13 mouse cellular contexts compared by ENCODE assay signal in the genomic region with DNA sequence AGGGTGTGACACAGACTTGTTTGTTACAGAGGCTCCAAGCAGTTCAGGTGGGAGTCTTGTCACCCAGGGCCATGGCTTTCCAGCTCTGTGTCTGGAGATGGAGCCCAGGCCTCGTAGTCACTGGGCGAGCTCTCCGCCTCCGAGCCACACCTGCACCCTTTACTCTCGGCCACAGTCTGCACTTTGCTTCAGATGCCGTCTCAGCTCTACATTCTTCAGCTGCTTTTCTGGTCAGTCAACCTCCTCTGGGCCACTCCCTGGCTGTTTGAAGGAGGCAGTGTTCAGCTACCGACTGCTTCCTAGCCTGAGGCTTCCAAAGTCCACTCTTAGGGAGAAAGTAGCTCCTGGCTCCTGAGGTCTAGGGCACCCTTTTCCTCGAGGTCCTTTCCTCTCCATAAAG. TPM values are rescaled to one million over a fixed set of nuclear protein-coding genes. Genes with fewer than 3 reads are reported as not detected.
DNase-seq lines count a peak whose midpoint lies in the region; ATAC-seq lines count a peak whose summit lies in the region.
"Had no signal": no experiment of that assay in that cellular context is flagged by ENCODE, and none has a peak within 500 bp of the region (broad histone marks: within the 10 kb centered on the region; RNA-seq: fewer than 3 reads in every experiment).

No protein-coding gene starts in this region.

- ATAC-seq in kidney, embryonic 16.5 days (ENCODE audit: low FRiP score, low TSS enrichment): peak; percentile 82
- no peak for ATAC-seq in hindbrain, embryonic 16.5 days
- ATAC-seq in frontal cortex, adult (ENCODE audit: low TSS enrichment): no peak
- ATAC-seq: forebrain, embryonic 15.5 days had no signal

- no peaks in the 10 kb centered on the region for H3K9me3 ChIP-seq in kidney, embryonic 16.5 days (ENCODE audit: low read length)
- no peaks in the 10 kb centered on the region for H3K9me3 ChIP-seq in hindbrain, embryonic 16.5 days (ENCODE audit: control insufficient read depth, low read length)
- H3K9me3 ChIP-seq: embryonic facial prominence, embryonic 12.5 days; forebrain, embryonic 15.5 days; liver, embryonic 15.5 days had no signal

- H3K36me3 ChIP-seq in kidney, embryonic 16.5 days (ENCODE audit: insufficient read depth, low read length): no peaks in the 10 kb centered on the region
- no peaks in the 10 kb centered on the region for H3K36me3 ChIP-seq in hindbrain, embryonic 16.5 days (ENCODE audit: control insufficient read depth, insufficient read depth, low read length)
- H3K36me3 ChIP-seq: embryonic facial prominence, embryonic 12.5 days; forebrain, embryonic 15.5 days; liver, embryonic 15.5 days had no signal

- H3K4me1 ChIP-seq in kidney, embryonic 16.5 days (ENCODE audit: insufficient read depth, low read length): 0 out of 2 replicates have a peak, but pooled peaks cover 4% of the 10 kb centered on the region
- no peaks in the 10 kb centered on the region for H3K4me1 ChIP-seq in hindbrain, embryonic 16.5 days (ENCODE audit: control insufficient read depth, insufficient read depth, low read depth, low read length)
- H3K4me1 ChIP-seq: embryonic facial prominence, embryonic 12.5 days; forebrain, embryonic 15.5 days had no signal

- 51% methylated on average over 8 of the region's 8 CpGs for WGBS in kidney, embryonic 16.5 days
- WGBS in hindbrain, embryonic 16.5 days: 85% methylated on average over 8 of the region's 8 CpGs

- 0 out of 2 replicates have a peak overlapping the region, but pooled peaks have one; percentile 32 for H3K27ac ChIP-seq in kidney, embryonic 16.5 days (ENCODE audit: low read length)
- no peak overlapping the region for H3K27ac ChIP-seq in hindbrain, embryonic 16.5 days (ENCODE audit: low read depth, low read length)
- H3K27ac ChIP-seq: embryonic facial prominence, embryonic 12.5 days; forebrain, embryonic 15.5 days; liver, embryonic 15.5 days had no signal

- no peak overlapping the region for H3K4me2 ChIP-seq in kidney, embryonic 16.5 days (replicated peaks; ENCODE audit: low read depth, low read length)
- H3K4me2 ChIP-seq in hindbrain, embryonic 16.5 days (ENCODE audit: low read length): no peak overlapping the region
- H3K4me2 ChIP-seq: embryonic facial prominence, embryonic 12.5 days; forebrain, embryonic 15.5 days; liver, embryonic 15.5 days had no signal

- DNase-seq in urinary bladder, adult 2 months (ENCODE audit: low spot score): peak; percentile 36
- DNase-seq in urinary bladder, postnatal 10 days (ENCODE audit: low spot score): no peak
- peak; percentile 49 for DNase-seq in lung, postnatal 14 days
- DNase-seq in right cerebral cortex, postnatal 36 days (ENCODE audit: low spot score in 2 of 2): no peak
- no peak for DNase-seq in right cerebral cortex, postnatal 14 days
- DNase-seq: cerebellum, adult 9-10 months; heart, postnatal 14 days had no signal

- no peak overlapping the region for H3K9ac ChIP-seq in kidney, embryonic 16.5 days (replicated peaks; ENCODE audit: low read length)
- H3K9ac ChIP-seq in hindbrain, embryonic 16.5 days (ENCODE audit: low read depth, low read length): no peak overlapping the region
- H3K9ac ChIP-seq: embryonic facial prominence, embryonic 12.5 days; forebrain, embryonic 15.5 days; liver, embryonic 15.5 days had no signal

- no peaks in the 10 kb centered on the region for H3K27me3 ChIP-seq in kidney, embryonic 16.5 days (ENCODE audit: insufficient read depth, low read length)
- no peaks in the 10 kb centered on the region for H3K27me3 ChIP-seq in hindbrain, embryonic 16.5 days (replicated peaks; ENCODE audit: control insufficient read depth, insufficient read depth, low read length)
- H3K27me3 ChIP-seq: embryonic facial prominence, embryonic 12.5 days; forebrain, embryonic 15.5 days; liver, embryonic 15.5 days had no signal

- no peak overlapping the region for H3K4me3 ChIP-seq in kidney, embryonic 16.5 days (ENCODE audit: low read length)
- no peak overlapping the region for H3K4me3 ChIP-seq in hindbrain, embryonic 16.5 days (ENCODE audit: low read length)
- H3K4me3 ChIP-seq: embryonic facial prominence, embryonic 12.5 days; forebrain, embryonic 15.5 days; liver, embryonic 15.5 days had no signal

RNA-seq across cellular contexts. Expression of gene Myo1e, which starts 22.7 kb away (rescaled TPM):
- 14.0 and 16.0 TPM in 2 replicates for polyA plus RNA-seq in urinary bladder, adult 2 months (2012; rRNA removed)
- polyA plus RNA-seq in kidney, embryonic 16.5 days (2015; fragmentation: Nextera tagmentation; extraction: Ambion mirVana): 26.4 and 27.8 TPM in 2 replicates
- polyA plus RNA-seq in hindbrain, embryonic 16.5 days (2015; fragmentation: Nextera tagmentation; extraction: Ambion mirVana): 7.5 and 10.9 TPM in 2 replicates

Comparison
In these comparisons a context has a peak if more than half of its experiments do, and no peak if none do; other contexts are left out.
1. DNase-seq: peak in urinary bladder, adult 2 months (single experiment) and lung, postnatal 14 days (single experiment); none in urinary bladder, postnatal 10 days (single experiment), right cerebral cortex, postnatal 36 days (0 of 2) and right cerebral cortex, postnatal 14 days (single experiment).